Mouse (Mus musculus) brain, embryonic 18.5 days (tissue): Measurements from ENCODE around the gene Tmem135.
A peak's percentile ranks its signal among the peaks of the same experiment; 100 is the strongest.

Source experiments
- DNase-seq: peaks from one replicate; pipeline ENCODE4 v3.0.0-alpha.2; 2012; ENCODE audit warnings: low read depth, low spot score

Tmem135 gene

GRCm38 (mm10) chr7:89390660-89391059 lies 13.4 kb downstream of the Tmem135 start:
- no peak for DNase-seq

- DNase-seq: no peak
Observed at GRCm38 (mm10) chr7:89388981-89389380, 15.0 kb downstream of the Tmem135 start.

GRCm38 (mm10) chr7:89382892-89383291 lies 21.1 kb downstream of the Tmem135 start:
- DNase-seq: no peak

- DNase-seq: no peak
Observed at GRCm38 (mm10) chr7:89380935-89381705, 22.9 kb downstream of the Tmem135 start.

GRCm38 (mm10) chr7:89371623-89372295 lies 32.3 kb downstream of the Tmem135 start:
- no peak for DNase-seq

GRCm38 (mm10) chr7:89370917-89371316 lies 33.1 kb downstream of the Tmem135 start:
- DNase-seq: no peak

- no peak for DNase-seq
Observed at GRCm38 (mm10) chr7:89370086-89370485, 33.9 kb downstream of the Tmem135 start.

GRCm38 (mm10) chr7:89367643-89368042 lies 36.4 kb downstream of the Tmem135 start:
- no peak for DNase-seq

GRCm38 (mm10) chr7:89365135-89365880 lies 38.7 kb downstream of the Tmem135 start:
- peak; percentile 18 for DNase-seq

- no peak for DNase-seq
Observed at GRCm38 (mm10) chr7:89363975-89364374, 40.0 kb downstream of the Tmem135 start.

GRCm38 (mm10) chr7:89356307-89356706 lies 47.7 kb downstream of the Tmem135 start:
- no peak for DNase-seq

- DNase-seq: no peak
Observed at GRCm38 (mm10) chr7:89355519-89356255, 48.3 kb downstream of the Tmem135 start.

GRCm38 (mm10) chr7:89342021-89342420 lies 62.0 kb downstream of the Tmem135 start:
- no peak for DNase-seq

- no peak for DNase-seq
Observed at GRCm38 (mm10) chr7:89339808-89340207, 64.2 kb downstream of the Tmem135 start.

- no peak for DNase-seq
Observed at GRCm38 (mm10) chr7:89339142-89339435, 64.9 kb downstream of the Tmem135 start.

- peak; percentile 71 for DNase-seq
Observed at GRCm38 (mm10) chr7:89338350-89339141, 65.5 kb downstream of the Tmem135 start.

- DNase-seq: no peak
Observed at GRCm38 (mm10) chr7:89337711-89338349, 66.2 kb downstream of the Tmem135 start.

- no peak for DNase-seq
Observed at GRCm38 (mm10) chr7:89336434-89336833, 67.6 kb downstream of the Tmem135 start.

- no peak for DNase-seq
Observed at GRCm38 (mm10) chr7:89335316-89335715, 68.7 kb downstream of the Tmem135 start.

- DNase-seq: no peak
Observed at GRCm38 (mm10) chr7:89329896-89330295, 74.1 kb downstream of the Tmem135 start.

GRCm38 (mm10) chr7:89327731-89328130 lies 76.3 kb downstream of the Tmem135 start:
- DNase-seq: no peak
